Mouse (Mus musculus): ENCODE measurements around the gene Cdc7.
"Not testable (repeated sequence)": the region's sequence is repeated elsewhere in the genome, so short reads cannot be mapped to it uniquely, and the experiment has no call there.

Cdc7 gene

DNA sequence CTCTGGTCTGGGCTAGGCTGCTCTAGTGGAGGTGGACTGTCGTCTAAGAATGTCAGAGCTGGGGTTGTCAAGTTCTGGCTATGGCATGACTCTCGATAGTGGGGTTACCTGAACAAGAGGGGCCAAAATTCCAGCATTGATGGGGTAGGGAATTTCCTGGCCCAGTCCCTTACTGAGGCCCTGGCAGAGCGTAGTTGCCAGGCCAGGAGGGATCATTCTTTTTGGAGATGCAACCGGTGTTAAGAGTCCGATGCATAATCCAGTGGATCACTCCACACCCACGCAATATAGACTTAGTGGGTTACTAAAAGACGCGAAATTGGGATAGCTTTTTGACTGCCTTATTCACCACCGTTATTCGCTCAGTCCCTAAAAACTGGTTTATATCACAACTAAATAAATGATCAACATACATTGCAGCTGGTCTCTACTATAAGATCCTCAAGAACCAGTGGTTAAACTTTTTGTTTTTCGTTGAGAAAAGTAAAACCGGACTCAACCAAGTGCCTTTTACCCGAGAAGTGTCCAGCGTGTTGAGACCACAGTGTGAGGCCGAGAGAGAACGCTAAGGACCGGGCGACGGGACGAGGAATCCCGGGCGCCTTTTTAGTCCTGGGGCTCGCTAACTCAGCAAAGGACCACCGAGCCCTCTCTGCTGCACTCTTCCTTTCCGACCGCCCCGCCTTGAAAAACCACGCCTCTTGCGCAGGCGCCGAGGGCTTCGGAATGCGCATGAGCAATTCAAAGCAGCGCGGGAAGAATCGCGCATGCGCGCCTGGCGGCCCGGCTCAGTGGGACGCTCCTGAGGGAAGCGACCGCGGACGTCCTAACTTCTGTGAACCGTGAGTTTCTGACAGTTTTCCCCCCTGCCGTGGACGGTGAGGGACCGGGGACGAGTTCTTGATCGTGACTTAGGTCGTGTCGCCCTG, at the start of gene Cdc7:
TSS of gene Cdc7 (plus strand) at position 739 of the 929 bp plus-strand sequence.
- DNase-seq (ENCODE audit: low read depth, low spot score), result peak; percentile 95

DNA sequence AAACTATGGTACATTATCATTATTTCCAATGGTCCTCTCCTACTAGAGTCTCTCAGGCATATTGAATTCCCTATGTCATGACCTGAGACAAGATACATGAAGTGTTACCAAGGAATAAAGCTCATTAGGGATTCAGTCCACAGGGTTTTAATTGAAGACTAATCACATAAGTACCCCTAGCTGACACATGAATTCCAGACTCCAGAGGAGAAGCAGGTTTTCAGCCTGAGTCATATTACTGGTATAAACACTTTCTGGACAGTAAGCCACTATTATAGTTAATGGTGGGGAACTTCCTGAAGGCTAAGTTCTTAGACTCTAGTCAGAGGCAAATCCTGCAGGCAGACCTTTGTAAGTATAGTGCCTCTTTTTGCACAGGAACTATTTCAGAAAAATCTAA, 44.8 kb upstream of the Cdc7 start:
- no peak for DNase-seq (ENCODE audit: low read depth, low spot score)

DNA sequence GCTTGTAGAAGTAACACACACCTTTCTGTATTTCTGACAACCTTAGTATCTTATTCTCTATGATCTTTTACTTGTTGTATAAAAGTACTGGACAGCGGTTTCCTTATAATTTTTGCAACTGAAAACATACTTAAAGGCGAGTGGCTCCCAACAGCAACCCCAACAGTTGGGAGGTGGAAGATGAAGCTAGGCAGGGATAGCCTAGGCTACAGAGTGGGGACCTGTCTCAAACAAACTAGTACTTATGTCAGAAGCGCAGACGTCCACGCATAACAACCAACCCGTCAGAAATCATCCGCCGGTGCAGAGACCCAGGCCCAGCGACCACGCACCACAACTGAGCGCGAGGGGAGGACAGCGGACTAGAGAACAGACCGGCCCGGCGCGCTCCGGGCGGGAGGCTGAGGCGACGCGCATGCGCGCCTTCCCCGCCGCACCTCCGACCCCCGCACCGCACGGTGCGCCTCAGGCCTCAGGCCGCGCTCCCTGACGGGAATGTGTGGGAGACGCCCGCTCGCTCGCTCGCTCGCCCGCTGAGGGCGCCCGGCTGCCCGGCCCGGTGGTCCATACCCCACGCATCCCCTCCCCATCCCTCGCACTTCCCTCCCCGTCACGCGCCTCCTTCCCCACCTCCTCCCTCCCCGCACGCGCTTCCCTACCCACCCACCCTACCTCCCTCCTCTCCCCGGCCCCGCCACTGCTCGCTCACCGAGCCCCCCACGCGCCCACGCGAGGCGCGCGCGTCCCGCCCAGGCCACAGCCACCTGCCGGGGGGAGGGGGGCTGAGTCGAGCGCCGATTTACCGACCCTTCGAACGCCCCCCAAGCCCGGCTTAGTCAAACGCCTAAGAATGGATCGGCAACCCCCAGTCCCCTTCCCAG, 38.4 kb upstream of the Cdc7 start, which contains the start of gene Hfm1:
TSS of gene Hfm1 (minus strand) at position 834 of the 881 bp plus-strand sequence.
- DNase-seq (ENCODE audit: low read depth, low spot score), result peak; percentile 66

DNA sequence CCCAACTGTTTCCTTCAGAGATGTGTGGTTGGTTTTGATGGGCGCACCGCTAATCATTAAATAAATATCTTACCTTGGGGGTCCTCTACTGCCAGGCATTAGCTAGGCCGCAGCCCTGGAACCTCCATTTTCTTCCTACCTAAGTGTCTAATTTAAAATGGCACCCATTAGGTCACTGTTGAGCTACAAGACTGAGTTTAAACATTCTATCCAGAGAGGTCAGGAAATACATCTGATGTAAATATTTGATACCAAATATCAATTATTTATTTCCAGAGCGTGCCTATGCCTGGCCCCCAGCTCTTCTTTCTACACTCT, 37.8 kb upstream of the Cdc7 start:
- no peak for DNase-seq (ENCODE audit: low read depth, low spot score)

DNA sequence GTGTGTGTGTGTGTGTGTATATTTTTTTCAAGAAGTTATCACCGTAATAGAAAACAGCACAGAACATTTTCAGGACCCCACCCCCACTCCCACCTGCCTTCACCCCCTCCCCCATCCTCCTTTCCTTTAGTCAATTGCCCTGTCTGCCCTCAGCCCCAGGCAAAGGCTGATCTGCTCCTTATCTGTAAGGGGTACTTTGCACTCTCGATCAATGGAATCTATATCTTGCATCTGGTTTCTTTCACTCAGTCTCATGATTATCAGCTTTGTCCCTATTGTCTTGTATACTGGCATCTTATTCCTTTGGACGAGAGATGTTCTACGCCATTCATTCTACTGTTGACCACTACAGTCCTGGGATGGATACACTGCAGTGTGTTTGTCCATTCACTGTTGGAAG, 36.1 kb upstream of the Cdc7 start:
- DNase-seq (ENCODE audit: low read depth, low spot score), result no peak

DNA sequence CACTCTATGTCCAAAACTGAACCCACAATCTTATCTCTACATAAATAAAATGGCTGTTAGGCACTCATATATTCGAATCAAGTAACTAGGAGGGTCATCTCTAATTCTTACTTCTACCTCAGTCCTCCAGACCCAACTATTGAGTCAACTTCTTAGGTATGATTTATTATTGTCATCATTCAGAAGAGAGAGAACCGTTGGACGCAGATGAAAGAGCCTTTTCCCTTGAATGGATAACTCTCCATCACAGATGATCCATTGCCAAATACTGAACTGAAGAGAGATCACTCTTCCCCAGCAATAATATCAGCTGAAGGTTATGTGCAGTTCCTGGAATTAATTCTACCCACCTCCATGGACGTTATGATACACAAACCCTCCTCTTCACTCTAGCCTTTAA, 17.8 kb upstream of the Cdc7 start:
- DNase-seq (ENCODE audit: low read depth, low spot score), result no peak

DNA sequence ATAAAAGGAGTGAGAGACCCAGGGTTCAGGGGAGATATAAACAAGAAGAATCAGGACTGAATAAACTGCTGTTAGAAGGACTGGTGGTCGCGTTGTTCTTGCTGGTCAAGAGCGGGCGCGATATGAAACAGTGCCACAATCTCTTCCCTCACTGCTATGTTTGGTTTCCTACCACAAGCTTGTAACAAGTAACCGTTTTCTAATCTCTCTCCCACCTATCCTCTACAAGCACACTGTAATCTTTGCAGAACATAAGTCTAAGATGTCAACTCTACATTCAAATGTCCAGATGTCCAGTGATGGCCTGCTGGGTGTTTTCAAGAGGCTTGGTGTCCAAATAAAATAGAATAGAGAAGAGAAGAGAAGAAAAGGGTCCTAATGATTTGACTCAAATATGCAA, 15.4 kb upstream of the Cdc7 start:
- DNase-seq (ENCODE audit: low read depth, low spot score), result no peak

DNA sequence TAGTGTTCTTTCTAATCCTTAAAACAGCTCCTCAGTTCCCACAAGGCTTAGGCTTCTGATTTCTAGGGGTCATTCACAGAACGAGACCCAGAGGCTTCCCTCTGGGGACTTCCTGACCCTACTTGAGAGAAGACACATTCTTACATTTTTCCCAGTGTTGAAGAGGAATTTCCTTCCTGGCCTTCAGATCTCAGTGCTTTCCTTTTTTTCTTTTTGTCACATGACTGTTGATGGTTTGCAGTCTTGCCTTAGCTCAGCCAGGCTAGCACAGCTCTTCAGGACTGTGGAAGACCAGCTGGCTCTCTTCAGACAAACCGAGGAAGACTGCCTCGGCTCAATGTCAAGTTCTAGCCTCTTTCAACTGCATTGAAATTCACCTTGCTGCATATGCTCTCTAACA, 7.7 kb upstream of the Cdc7 start:
- DNase-seq (ENCODE audit: low read depth, low spot score), result no peak

DNA sequence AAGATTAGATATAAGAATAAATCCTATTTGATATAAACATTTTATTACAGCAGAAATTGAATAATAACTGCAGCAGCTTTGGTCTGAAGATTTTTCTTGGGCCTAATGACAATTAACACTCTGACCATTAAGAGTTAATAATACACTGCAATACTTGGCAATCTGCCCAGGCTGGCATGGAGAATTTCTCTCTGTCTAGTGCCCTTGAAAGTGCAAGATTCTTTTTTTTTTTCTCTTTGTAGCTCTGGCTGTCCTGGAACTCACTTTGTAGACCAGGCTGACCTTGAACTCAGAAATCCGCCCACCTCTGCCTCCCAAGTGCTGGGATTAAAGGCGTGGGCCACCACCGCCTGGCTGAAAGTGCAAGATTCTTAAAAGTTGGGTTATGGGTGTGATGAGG, 5.1 kb upstream of the Cdc7 start:
- no peak for DNase-seq (ENCODE audit: low read depth, low spot score)

DNA sequence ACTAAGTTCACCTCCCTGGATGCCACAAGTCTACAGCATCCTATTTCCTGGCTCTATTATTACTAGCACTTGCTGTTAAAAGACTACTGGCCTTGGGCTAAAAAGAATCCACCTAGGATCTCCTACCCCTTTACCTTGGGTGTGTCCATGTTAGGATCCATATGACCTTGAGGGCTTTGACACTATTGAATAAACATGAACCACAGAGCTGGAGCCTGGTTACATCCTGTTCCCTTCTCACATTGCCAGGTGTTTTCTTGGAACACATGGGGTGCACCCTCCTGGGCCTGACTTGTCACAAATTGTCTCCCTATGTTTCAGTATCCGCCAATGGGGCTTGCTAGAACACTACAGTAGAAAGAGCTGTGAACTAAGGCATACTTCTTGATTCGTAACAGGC, 3.7 kb upstream of the Cdc7 start:
- no peak for DNase-seq (ENCODE audit: low read depth, low spot score)

DNA sequence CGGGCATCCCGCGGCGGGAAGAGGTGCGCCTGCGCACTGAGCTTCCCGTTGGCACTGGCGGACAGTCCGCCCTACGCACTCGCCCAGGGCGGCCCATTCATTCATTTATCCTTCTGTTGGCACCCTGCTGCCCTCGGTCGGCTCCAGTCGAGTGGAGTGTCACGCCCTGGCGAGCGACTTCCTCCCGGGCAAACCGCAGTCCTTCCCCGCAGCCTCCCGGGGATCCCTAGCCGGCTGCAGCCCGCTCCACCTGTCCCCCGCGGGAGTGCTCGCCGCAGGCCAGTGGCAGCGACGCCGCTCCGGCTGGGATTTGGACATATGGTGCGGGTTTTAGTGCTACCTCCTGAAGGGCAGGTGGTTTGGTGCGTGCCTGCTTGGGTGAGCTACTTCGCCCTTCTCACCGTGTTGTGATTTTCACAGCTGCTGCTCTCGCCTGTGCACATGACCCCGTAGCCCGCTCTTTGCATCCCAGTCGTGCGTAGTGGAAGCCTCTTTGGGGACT, 442 bp downstream of the Cdc7 start:
- DNase-seq (ENCODE audit: low read depth, low spot score), result no peak

DNA sequence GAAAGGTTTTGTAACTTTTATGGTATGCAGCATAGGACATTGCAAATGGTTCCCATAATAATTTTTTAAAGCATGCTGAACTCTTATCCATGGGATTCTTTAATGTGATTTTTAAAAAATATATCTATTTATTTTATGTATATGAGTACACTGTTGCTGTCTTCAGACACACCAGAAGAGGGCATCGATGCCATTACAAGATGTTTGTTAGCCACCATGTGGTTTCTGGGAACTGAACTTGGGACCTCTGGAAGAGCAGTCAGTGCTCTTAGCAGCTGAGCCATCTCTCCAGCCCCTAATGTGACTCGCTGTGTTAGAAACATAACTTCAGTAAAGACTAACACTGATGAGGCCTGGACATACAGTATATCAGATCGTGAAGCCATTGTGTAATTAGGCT, 2.3 kb downstream of the Cdc7 start:
- no peak for DNase-seq (ENCODE audit: low read depth, low spot score)

DNA sequence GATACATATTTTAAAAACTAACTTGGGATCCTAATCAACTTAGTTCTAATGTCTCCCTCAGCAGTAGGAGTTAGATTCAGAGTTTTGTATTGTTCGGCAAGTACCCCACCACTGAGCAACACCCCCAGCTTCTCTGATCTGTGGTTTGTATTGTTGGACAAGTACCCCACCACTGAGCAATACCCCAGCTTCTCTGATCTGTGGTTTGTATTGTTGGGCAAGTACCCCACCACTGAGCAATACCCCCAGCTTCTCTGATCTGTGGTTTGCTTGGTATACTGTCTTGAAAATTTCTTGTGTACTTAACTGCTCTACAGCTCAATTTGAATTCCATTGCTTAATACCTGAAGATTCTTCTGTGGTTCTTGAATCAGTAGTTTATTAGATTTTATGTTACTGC, 3.5 kb downstream of the Cdc7 start:
- no peak for DNase-seq (ENCODE audit: low read depth, low spot score)

DNA sequence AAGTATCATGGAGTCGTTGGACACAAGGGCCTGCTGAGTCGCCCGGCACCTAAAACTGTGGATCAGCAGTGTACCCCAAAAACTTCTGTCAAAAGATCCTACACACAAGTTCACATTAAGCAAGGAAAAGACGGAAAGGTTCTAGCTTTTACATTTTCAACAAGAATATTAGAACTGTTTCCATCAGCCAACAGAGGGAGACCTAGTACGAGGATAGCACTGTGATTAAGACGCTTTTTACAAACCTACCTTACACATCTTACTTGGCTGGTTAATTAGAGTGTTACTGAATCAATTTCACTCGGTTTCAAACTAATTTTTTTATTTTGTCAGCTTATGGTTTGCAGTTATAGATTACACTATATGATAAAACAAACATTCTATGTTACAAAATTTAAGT, 9.8 kb downstream of the Cdc7 start:
- no peak for DNase-seq (ENCODE audit: low read depth, low spot score)

DNA sequence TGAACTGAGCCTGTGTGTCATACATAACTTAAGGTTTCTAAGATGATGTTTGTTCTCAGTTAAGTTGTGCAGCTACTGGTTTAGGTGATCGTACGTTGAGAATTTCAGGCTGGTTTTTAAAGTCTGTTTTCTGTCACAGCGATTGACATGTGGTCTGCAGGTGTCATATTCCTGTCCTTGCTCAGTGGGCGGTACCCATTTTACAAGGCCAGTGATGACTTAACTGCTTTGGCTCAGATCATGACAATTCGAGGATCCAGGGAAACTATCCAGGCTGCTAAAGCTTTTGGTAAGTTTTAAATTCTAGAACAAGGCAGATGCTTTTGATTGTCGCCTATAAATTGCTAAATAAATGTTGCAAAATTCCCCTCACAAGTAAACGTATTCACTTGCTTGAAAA, 15.0 kb downstream of the Cdc7 start:
- DNase-seq (ENCODE audit: low read depth, low spot score), result no peak

DNA sequence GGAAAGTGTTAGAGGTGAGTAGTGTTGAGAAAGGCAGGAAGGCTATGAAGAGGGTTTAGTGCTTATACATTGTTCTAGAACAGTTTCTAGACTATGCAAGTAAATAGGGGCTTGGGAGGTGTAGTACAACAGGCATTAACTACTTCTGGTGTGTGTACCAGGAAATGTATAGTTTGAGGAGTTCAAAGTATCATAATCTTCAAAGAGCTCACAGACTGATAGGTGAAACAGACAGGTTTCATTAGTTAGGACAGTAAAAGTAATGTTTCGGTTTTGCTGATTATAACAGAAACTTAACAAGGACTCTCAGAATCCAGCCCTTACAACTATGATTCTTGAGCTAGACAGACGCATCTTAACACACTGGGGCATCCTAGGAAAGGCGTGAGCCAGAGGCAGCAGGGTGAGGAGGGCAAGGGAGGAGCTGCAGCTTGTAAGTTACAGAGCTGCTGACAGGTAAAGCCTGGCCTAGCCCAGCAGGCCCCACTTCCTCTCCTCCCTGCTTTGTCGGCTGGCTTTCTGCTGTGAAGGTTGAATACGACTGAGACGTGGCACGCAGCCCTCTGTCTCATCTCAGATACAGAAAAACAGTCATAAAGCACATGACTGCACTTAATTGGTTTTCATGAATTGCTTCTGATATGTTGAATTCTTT, 18.3 kb downstream of the Cdc7 start:
- no peak for DNase-seq (ENCODE audit: low read depth, low spot score)

DNA sequence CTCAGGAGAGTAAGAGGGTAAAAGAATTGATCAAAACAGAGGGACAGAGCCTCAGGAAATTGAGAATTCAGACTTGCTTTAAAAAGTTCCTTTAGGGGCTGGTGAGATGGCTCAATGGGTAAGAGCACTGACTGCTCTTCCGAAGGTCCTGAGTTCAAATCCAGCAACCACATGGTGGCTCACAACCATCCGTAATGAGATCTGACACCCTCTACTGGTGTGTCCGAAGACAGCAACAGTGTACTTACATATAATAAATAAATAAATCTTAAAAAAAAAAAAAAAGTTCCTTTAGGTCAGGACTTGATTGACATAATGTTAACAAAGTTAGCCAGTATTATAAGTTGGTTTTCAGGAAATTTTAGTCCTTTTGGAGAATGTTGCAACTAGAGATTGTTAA, 20.8 kb downstream of the Cdc7 start:
- not testable (repeated sequence) for DNase-seq (ENCODE audit: low read depth, low spot score)

DNA sequence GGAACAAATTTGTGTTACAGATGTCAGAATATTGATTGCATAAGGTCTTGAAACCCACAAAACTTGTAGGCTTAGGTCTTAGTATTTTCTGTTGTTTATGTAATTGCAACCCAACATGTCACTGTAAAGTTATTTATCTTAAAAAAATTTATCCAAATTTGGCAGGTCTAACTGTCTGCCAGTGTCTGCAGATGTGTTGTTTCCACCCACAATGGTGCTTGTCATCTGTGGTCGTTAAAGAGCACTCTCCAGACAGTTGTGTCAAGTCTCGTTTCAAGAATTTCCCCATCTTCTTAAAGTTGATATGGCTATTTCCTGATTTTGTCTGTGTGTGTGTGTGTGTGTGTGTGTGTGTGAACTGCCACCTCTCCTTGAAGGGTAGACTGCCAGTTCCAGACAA, 21.5 kb downstream of the Cdc7 start:
- no peak for DNase-seq (ENCODE audit: low read depth, low spot score)

DNA sequence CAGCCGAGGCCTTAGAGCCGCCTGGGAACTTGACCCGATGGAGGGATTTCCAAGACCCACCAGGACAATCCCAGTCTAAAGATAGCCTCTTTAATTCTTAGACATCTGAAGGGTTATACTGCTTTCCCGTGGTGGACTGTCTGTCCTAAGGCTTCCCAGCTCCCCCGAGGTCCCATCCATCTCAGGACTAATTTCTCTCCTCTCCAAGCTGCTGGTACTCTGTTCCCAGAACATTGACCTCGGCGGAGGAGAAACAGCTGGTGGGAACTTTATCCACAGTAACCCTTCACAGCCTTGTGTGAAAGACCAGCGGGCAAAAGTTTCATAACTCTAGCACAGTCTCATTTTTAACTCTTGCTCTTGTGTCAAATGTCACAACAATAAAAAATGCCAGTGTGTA, 25.1 kb downstream of the Cdc7 start:
- no peak for DNase-seq (ENCODE audit: low read depth, low spot score)

DNA sequence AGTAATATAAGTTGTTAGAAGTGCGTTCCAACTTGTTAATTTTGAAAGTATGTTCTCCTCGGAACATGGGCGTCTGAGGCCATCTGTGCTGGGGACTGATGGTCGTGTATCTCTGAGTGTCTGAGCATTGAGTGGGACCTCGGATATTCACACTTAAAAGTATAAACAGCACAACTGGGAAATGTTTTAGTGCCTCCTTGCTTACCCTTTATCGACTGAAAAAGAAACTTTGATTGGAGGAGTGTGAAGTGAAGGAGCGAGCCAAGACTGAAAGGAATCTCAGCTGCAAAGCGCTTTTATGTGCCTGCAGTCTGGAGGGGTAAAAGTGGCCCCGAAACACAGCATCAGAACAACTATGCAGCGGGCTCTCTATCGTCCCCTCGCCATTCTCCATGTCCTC, 25.7 kb downstream of the Cdc7 start:
- DNase-seq (ENCODE audit: low read depth, low spot score), result no peak

DNA sequence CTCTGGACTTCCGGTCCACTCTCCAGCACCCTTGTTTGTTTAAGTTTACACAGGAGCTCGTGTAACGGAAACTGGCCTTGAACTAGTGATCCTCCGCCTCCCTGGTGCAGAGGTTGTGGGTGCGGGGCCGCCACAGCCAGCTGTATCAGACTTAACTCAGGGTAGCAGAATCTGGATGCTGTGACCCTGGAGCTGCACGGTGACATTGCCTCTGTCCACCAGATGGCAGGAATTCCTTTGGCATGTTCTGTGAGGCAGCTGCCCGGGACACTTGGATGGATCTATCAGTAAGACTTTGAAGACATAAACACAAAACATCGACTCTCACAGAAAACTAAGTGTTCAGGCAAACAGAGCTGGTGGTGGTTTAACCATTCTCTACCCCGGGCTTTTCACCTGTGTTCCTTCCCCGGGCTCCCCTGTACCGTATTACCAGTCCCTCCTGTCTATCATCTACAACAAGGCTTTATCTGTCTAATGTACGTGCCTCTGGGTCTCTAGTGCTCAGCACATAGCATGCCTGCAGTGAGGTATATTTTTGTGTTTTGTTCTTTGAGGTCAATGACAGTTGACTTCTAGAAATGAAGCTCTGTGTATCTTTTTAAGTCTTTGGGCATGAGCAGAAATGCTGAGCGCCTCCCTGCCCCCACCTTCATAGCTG, 26.6 kb downstream of the Cdc7 start:
- DNase-seq (ENCODE audit: low read depth, low spot score), result peak; percentile 38
